Mouse (Mus musculus): ENCODE measurements around the gene Oosp1. TPM values are rescaled to one million over a fixed set of nuclear protein-coding genes. Genes with fewer than 3 reads are reported as not detected.

The Oosp1 gene
- polyA plus RNA-seq, 1 experiment from 2014 or later, result 0.26 TPM

DNA sequence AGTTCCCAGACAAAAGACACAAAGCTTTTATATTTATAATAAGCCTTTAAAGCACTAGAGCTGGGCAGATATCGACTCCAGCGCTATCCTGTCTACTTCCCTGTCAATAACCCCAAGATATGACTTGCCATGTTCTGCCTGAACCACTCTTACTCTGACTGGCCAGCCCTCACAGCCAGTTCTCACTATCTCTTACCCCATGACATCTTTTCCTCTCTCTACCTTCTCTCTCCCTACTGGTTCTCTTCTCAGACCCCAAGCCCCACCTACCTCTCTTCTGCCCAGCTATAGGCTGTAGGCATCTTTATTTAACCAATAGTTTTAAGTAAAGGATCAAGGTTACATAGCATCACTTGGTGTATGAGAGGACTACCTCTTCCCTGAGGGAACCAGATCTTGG is 56.6 kb downstream of the Oosp1 start:
- H3K4me2 ChIP-seq (ENCODE audit: low read depth, low read length), result no peak overlapping the region
- H3K4me3 ChIP-seq (ENCODE audit: low read depth, low read length), result no peak overlapping the region
- H3K36me3 ChIP-seq (replicated peaks; ENCODE audit: insufficient read depth, low read length), result no peaks in the 10 kb centered on the region
- H3K27me3 ChIP-seq (ENCODE audit: insufficient read depth, low read length), result no peaks in the 10 kb centered on the region
- TF ChIP-seq CTCF (IDR thresholded peaks at IDR 0.05; ENCODE audit: low read depth) (no peak), EP300 (IDR thresholded peaks at IDR 0.05; ENCODE audit: low read depth) (no peak)
- 60% methylated on average over 2 of the region's 2 CpGs for WGBS (ENCODE audit: insufficient replicate concordance)
- ATAC-seq (no peak), DNase-seq (no peak)
- H3K9ac ChIP-seq (replicated peaks), result no peak overlapping the region
- H3K4me1 ChIP-seq (ENCODE audit: insufficient read depth), result no peaks in the 10 kb centered on the region
- H3K9me3 ChIP-seq (ENCODE audit: low read length), result no peaks in the 10 kb centered on the region
- H3K27ac ChIP-seq (ENCODE audit: low read depth), result no peak overlapping the region

GRCm38 (mm10) chr19:11633732-11634131 is 57.2 kb downstream of the Oosp1 start:
- no peak overlapping the region for H3K4me2 ChIP-seq (ENCODE audit: low read depth, low read length)
- no peak overlapping the region for H3K27ac ChIP-seq (ENCODE audit: low read depth)
- no peak overlapping the region for H3K4me3 ChIP-seq (ENCODE audit: low read depth, low read length)
- WGBS (ENCODE audit: insufficient replicate concordance), result 80% methylated on average over 1 of the region's 1 CpGs
- DNase-seq, result no peak
- no peaks in the 10 kb centered on the region for H3K9me3 ChIP-seq (ENCODE audit: low read length)
- TF ChIP-seq EP300 (IDR thresholded peaks at IDR 0.05; ENCODE audit: low read depth), result no peak
- no peak for TF ChIP-seq CTCF (IDR thresholded peaks at IDR 0.05; ENCODE audit: low read depth)
- H3K4me1 ChIP-seq (ENCODE audit: insufficient read depth), result no peaks in the 10 kb centered on the region
- H3K27me3 ChIP-seq (ENCODE audit: insufficient read depth, low read length), result no peaks in the 10 kb centered on the region
- H3K36me3 ChIP-seq (replicated peaks; ENCODE audit: insufficient read depth, low read length), result no peaks in the 10 kb centered on the region
- no peak for ATAC-seq
- H3K9ac ChIP-seq (replicated peaks), result no peak overlapping the region

DNA sequence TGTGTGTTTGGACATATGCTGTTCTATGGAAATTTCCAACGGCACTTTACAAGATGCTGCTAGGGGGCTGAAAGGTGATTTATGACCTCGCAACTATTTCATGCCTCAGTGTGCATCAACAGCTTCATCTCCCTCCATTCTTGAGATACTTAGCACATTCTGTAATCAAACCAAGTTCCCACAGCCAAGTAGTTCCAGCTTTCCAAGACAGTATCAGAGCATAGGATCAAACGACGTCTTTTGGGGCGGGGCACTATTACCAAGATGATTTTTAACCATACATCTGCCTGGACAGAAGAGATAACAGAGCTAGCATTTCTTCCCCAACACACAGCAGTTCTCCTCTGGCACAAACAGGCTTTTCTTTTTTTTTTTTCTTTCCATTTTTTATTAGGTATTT is 65.7 kb downstream of the Oosp1 start:
- 49% methylated on average over 5 of the region's 5 CpGs for WGBS (ENCODE audit: insufficient replicate concordance)
- no peak for ATAC-seq
- no peak for DNase-seq

DNA sequence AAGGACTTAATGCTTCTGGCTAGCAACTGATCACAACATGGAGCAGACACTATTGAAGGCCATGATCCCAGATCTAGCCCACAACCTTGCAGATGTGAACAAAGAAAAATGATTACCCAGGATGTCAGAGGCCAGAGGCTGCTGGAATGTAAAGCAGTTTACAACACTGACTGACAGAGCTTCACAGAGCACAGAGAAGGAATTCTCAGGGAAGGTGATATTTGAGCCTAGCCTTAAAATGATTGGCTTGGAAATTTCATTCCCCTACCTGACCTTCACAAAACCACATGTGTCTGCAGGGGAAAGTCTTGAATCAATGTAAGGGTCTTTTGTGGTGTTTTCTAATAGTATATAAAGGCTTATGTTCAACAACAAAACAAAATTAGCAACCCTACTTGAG is 66.2 kb downstream of the Oosp1 start:
- H3K4me2 ChIP-seq (ENCODE audit: low read depth, low read length), result no peak overlapping the region
- no peak overlapping the region for H3K4me3 ChIP-seq (ENCODE audit: low read depth, low read length)
- no peaks in the 10 kb centered on the region for H3K36me3 ChIP-seq (replicated peaks; ENCODE audit: insufficient read depth, low read length)
- ATAC-seq, result no peak
- H3K4me1 ChIP-seq (ENCODE audit: insufficient read depth), result no peaks in the 10 kb centered on the region
- H3K27ac ChIP-seq (ENCODE audit: low read depth), result no peak overlapping the region
- no peaks in the 10 kb centered on the region for H3K9me3 ChIP-seq (ENCODE audit: low read length)
- TF ChIP-seq EP300 (IDR thresholded peaks at IDR 0.05; ENCODE audit: low read depth) (no peak), CTCF (IDR thresholded peaks at IDR 0.05; ENCODE audit: low read depth) (no peak)
- H3K27me3 ChIP-seq (ENCODE audit: insufficient read depth, low read length), result no peaks in the 10 kb centered on the region
- no peak overlapping the region for H3K9ac ChIP-seq (replicated peaks)
- no peak for DNase-seq

More for the DNA sequence above, 65.7 kb downstream of the Oosp1 start:
- Histone ChIP-seq H3K4me2 (ENCODE audit: low read depth, low read length) (no peak overlapping the region), H3K27ac (ENCODE audit: low read depth) (no peak overlapping the region), H3K9me3 (ENCODE audit: low read length) (no peaks in the 10 kb centered on the region), H3K4me3 (ENCODE audit: low read depth, low read length) (no peak overlapping the region), H3K9ac (replicated peaks) (no peak overlapping the region), H3K36me3 (replicated peaks; ENCODE audit: insufficient read depth, low read length) (no peaks in the 10 kb centered on the region), H3K4me1 (ENCODE audit: insufficient read depth) (no peaks in the 10 kb centered on the region), H3K27me3 (ENCODE audit: insufficient read depth, low read length) (no peaks in the 10 kb centered on the region)
- TF ChIP-seq EP300 (IDR thresholded peaks at IDR 0.05; ENCODE audit: low read depth) (peak; percentile 56; the same call in 1 of the 2 replicates), CTCF (IDR thresholded peaks at IDR 0.05; ENCODE audit: low read depth) (no peak)

GRCm38 (mm10) chr19:11623551-11623950 is 67.4 kb downstream of the Oosp1 start, which contains the start of gene Ms4a2:
TSS of gene Ms4a2 (minus strand) at chr19:11623719.
- Histone ChIP-seq H3K4me2 (ENCODE audit: low read depth, low read length) (no peak within 1 kb of the TSS), H3K4me1 (ENCODE audit: insufficient read depth) (no peaks in the 10 kb centered on the region), H3K9ac (replicated peaks) (no peak within 1 kb of the TSS), H3K27me3 (ENCODE audit: insufficient read depth, low read length) (no peaks in the 10 kb centered on the region), H3K36me3 (replicated peaks; ENCODE audit: insufficient read depth, low read length) (no peaks in the 10 kb centered on the region), H3K27ac (ENCODE audit: low read depth) (no peak within 1 kb of the TSS), H3K4me3 (ENCODE audit: low read depth, low read length) (no peak within 1 kb of the TSS), H3K9me3 (ENCODE audit: low read length) (no peaks in the 10 kb centered on the region)
- 57% methylated on average over 2 of the region's 2 CpGs for WGBS (ENCODE audit: insufficient replicate concordance)
- ATAC-seq (no peak), DNase-seq (no peak)
- no peak for TF ChIP-seq CTCF (IDR thresholded peaks at IDR 0.05; ENCODE audit: low read depth)
- TF ChIP-seq EP300 (IDR thresholded peaks at IDR 0.05; ENCODE audit: low read depth), result no peak

DNA sequence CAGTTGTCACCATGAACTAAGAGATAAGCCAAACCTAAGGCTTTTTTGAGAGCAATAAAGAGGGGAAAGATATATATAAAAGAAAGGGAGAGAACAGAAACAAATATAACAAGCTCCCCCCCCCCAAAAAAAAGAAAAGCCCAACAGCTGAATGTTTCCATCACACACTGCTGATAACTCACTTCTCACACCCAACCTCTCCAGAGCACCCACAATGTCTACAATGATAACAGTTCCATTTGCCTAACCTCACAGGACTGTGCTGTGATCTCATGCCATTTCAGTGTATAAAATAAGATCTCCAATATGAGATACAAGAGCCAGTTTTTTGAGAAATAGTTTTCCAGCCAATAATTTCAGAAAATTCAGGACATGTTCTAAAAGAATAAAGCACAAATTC is 73.0 kb downstream of the Oosp1 start:
- ATAC-seq, result no peak

More for the DNA sequence above, 73.0 kb downstream of the Oosp1 start:
- H3K27ac ChIP-seq (ENCODE audit: low read depth), result no peak overlapping the region
- no peaks in the 10 kb centered on the region for H3K36me3 ChIP-seq (replicated peaks; ENCODE audit: insufficient read depth, low read length)
- no peak overlapping the region for H3K4me2 ChIP-seq (ENCODE audit: low read depth, low read length)
- H3K4me3 ChIP-seq (ENCODE audit: low read depth, low read length), result no peak overlapping the region
- peaks cover 2% of the 10 kb centered on the region; the same call in 1 of the 2 replicates for H3K4me1 ChIP-seq (ENCODE audit: insufficient read depth)
- no peaks in the 10 kb centered on the region for H3K27me3 ChIP-seq (ENCODE audit: insufficient read depth, low read length)
- DNase-seq, result no peak
- no peaks in the 10 kb centered on the region for H3K9me3 ChIP-seq (ENCODE audit: low read length)
- TF ChIP-seq CTCF (IDR thresholded peaks at IDR 0.05; ENCODE audit: low read depth) (no peak), EP300 (IDR thresholded peaks at IDR 0.05; ENCODE audit: low read depth) (0 out of 2 replicates have a peak, but pooled peaks have one; percentile 18)
- no peak overlapping the region for H3K9ac ChIP-seq (replicated peaks)

Other genes with a start within 250 kb of the Oosp1 start
- gene Ms4a4b, start 247.6 kb downstream of the Oosp1 start, polyA plus RNA-seq (2015; fragmentation: Nextera tagmentation; extraction: Ambion mirVana), result 1.8 and 2.3 TPM in 2 replicates
- gene Ms4a6c, start 221.8 kb downstream of the Oosp1 start, polyA plus RNA-seq (2015; fragmentation: Nextera tagmentation; extraction: Ambion mirVana), result 13.1 and 13.4 TPM in 2 replicates
- 1.6 and 2.1 TPM in 2 replicates for gene Gm8369, start 205.2 kb downstream of the Oosp1 start, polyA plus RNA-seq (2015; fragmentation: Nextera tagmentation; extraction: Ambion mirVana)
- 3.2 and 3.8 TPM in 2 replicates for gene Ms4a6b, start 174.6 kb downstream of the Oosp1 start, polyA plus RNA-seq (2015; fragmentation: Nextera tagmentation; extraction: Ambion mirVana)
- gene Ms4a4d, start 154.3 kb downstream of the Oosp1 start, polyA plus RNA-seq (2015; fragmentation: Nextera tagmentation; extraction: Ambion mirVana), result 1.5 and 1.7 TPM in 2 replicates
- gene Ms4a6d, start 86.3 kb downstream of the Oosp1 start, polyA plus RNA-seq (2015; fragmentation: Nextera tagmentation; extraction: Ambion mirVana), result 8.8 and 9.0 TPM in 2 replicates
- 0.86 and 0.90 TPM in 2 replicates for gene Ms4a2, start 67.4 kb downstream of the Oosp1 start, polyA plus RNA-seq (2015; fragmentation: Nextera tagmentation; extraction: Ambion mirVana)
- gene Ms4a3, start 50.3 kb downstream of the Oosp1 start, polyA plus RNA-seq (2015; fragmentation: Nextera tagmentation; extraction: Ambion mirVana), result 37.6 and 38.0 TPM in 2 replicates
- gene Oosp2, start 30.6 kb downstream of the Oosp1 start, polyA plus RNA-seq (2015; fragmentation: Nextera tagmentation; extraction: Ambion mirVana), result 0.19 TPM in 1 of 2 replicates, not detected in the other
- gene Oosp3, start 5.9 kb upstream of the Oosp1 start, polyA plus RNA-seq (2015; fragmentation: Nextera tagmentation; extraction: Ambion mirVana), result not detected in 2 replicates
- not detected in 2 replicates for gene Gif, start 56.4 kb upstream of the Oosp1 start, polyA plus RNA-seq (2015; fragmentation: Nextera tagmentation; extraction: Ambion mirVana)
- 35.7 and 38.2 TPM in 2 replicates for gene Mrpl16, start 79.2 kb upstream of the Oosp1 start, polyA plus RNA-seq (2015; fragmentation: Nextera tagmentation; extraction: Ambion mirVana)
- 3.2 and 3.7 TPM in 2 replicates for gene Stx3, start 128.3 kb upstream of the Oosp1 start, polyA plus RNA-seq (2015; fragmentation: Nextera tagmentation; extraction: Ambion mirVana)
- not detected in 2 replicates for gene Olfr1417, start 148.1 kb upstream of the Oosp1 start, polyA plus RNA-seq (2015; fragmentation: Nextera tagmentation; extraction: Ambion mirVana)
- gene Olfr1418, start 169.9 kb upstream of the Oosp1 start, polyA plus RNA-seq (2015; fragmentation: Nextera tagmentation; extraction: Ambion mirVana), result not detected in 2 replicates
- gene Olfr1419, start 184.0 kb upstream of the Oosp1 start, polyA plus RNA-seq (2015; fragmentation: Nextera tagmentation; extraction: Ambion mirVana), result not detected in 2 replicates
- gene Olfr1420, start 195.4 kb upstream of the Oosp1 start, polyA plus RNA-seq (2015; fragmentation: Nextera tagmentation; extraction: Ambion mirVana), result not detected in 2 replicates
- 4.9 and 5.4 TPM in 2 replicates for gene Patl1, start 221.2 kb upstream of the Oosp1 start, polyA plus RNA-seq (2015; fragmentation: Nextera tagmentation; extraction: Ambion mirVana)